Mouse (Mus musculus) CD4-positive helper T cell, adult 2 months (primary cell): ENCODE data around the gene Acot7.
"Not testable (repeated sequence)": the region's sequence is repeated elsewhere in the genome, so short reads cannot be mapped to it uniquely, and the experiment has no call there.

ENCODE experiments used
- DNase-seq: peaks from one replicate; pipeline ENCODE4 v3.0.0-alpha.2; 2012; ENCODE audit warnings: low read depth, missing footprints, low spot score

Acot7 gene

DNA sequence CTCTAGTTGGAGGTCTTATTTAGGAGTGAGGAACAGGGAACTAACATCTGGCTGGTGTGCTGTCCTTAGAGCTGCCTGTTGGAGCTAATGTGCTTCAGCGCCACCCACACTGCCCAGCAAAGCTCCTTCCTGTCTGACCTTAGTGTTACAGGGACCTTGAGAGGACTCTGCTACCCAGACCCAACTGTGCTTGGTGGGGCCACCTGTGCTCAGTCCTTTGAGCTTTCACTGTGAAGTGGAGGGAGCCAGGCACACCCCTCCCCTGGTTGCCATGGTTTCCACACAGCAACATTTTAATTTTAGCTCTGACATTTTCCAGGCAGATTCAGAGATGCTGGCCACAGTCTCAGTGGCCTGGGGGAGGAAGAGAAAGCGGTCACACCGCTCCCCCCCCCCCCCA is 25.0 kb downstream of the Acot7 start:
- DNase-seq = no peak

DNA sequence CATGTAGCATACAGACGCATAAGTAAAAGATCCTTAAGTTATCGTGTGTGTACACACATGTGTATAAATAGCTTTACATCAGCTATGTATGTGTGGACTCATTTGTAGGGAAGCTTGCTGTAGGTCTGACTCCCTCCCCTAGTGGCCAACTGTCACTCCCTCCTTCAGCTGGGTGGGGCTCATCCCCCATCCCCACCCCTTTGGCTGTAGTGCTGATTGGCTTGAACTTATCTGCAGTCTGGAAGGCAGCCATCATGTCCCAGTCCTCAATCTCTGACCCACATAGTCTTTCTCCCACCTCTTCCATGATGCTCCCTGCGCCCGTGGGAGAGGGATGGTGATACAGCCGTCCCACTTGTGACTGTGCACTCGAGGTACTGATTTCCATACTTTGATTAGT is 26.7 kb downstream of the Acot7 start:
- no peak for DNase-seq

DNA sequence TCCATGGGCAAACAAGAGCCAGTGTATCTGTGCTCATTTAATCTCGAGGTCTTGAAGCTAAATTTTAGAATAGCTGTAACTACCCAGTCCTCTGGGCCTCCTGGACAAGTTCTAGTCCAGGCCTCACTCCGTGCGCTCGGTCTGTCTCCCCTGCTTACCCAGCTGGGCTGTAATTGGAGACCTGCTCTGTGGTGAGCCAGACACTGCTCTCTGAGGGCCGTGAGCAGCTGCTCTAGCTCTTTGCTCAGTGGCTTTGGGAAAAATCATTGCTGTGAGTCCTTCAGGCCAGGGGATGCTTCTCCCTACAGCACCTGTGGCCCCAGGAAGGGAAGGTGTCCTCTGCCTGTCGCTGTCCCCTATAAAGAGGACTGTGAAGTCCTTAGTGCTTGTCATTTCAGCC is 28.3 kb downstream of the Acot7 start:
- no peak for DNase-seq

DNA sequence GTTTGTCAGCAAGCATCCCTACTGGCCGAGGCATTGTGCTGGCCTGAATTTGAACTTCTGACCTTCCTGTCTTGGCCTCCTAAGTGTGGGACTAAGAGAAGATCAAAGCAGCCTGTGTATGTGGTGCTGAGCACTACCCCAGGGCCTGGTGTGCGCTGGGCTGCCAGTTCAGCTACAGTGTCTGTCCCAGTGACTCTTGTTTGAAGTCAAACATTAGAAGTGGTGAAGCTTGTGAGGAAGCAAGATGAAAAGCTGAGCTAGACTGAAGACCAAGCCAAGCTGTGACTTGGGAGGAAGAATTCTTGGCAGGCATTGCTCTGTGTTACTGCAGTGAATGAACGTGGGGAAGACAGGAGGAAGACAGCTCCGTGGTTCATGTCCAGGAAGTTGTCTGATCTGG is 31.7 kb downstream of the Acot7 start:
- DNase-seq = no peak

DNA sequence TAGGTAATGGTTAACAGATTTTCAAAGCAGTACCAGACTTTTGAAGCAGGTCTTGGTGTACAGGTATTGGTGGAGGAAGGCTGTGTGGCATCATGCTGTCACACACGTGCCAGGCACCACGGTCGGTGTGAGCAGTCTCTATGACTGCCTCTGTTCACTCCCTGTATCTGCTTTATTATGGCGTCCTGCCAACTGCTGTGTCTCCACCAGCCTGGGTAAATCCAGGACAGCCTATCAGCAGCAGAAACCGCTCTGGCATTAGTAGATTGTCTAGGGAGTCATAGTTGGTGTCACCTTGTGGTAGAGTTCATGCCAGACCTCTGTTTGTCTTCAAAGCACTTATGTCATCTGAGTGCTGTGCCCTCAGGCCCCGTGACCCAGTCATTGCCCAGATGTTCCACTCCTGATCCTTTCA is 34.2 kb downstream of the Acot7 start:
- DNase-seq = no peak

DNA sequence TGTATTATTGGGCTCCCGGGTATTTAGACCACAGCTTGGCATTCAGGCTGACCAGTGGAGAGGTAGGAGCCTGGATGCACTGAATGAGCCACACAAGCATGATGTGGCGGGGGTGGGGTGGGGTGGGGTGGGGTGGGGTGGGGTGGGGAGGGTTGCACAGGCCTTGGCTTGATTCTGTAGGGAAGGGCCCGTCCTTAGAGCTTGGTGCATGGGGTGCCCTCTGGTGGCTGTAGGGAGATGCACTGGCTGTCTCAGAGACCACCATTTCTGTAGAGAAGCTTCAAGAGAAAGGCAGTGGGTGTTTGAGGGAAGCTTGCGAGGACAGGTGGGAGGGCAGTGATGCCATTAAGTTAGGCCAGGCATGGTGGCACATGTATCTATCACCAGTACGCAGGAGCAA is 34.6 kb downstream of the Acot7 start:
- peak; percentile 74 for DNase-seq

DNA sequence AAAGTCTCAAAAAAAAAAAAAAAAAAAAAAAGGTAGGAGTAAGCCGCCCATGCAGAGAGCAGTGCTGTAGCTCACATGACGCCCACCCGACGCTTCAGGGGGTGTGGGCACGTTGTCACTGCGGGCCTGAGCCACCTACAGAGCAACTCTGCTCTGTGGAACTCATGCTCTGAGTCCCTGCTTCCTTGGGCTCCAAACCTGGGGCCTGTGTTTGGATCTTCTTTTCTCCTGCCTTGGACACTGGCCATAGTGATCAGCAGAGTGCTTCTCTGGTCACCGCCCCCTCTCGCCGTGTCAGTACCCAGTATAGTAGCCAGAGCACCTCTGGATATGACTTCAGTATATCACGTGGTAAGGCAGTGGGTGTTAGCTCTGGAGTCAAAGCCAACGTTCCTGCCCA is 35.0 kb downstream of the Acot7 start:
- no peak for DNase-seq

DNA sequence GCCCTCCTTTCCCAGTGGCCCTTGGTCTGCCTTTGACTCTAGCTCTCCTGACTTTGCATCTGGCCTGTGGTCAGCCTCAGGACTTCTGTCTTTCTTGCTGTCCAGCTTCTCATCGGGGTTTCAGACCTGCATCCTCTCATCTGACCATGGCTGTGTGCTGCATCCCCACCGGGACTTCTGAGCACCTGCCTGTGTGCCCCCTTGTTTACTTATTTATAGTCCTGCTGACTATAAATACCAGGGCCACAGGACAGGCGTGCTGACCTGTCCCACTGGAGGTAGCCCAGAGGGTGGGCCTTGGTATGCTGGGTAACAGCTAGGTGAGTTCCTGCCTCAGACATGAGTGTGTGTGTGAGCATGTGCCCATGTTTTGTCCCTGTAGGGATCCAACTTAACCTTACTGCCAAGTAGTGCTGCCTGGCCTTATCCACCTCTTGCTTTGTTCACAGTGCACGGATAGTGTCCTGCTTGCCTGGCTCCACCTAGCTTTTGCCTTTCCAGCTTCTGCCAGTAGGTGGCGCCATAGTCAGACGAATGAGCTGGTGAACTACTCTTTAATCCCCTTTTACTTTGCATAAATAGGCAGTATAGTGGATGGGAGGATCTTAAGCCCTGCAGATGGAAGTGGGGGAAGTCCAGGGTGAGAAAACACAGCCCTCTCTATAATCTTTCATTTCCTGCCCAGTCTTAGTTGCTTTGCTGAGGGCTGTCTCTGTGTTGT is 36.0 kb downstream of the Acot7 start:
- peak; percentile 84 for DNase-seq

DNA sequence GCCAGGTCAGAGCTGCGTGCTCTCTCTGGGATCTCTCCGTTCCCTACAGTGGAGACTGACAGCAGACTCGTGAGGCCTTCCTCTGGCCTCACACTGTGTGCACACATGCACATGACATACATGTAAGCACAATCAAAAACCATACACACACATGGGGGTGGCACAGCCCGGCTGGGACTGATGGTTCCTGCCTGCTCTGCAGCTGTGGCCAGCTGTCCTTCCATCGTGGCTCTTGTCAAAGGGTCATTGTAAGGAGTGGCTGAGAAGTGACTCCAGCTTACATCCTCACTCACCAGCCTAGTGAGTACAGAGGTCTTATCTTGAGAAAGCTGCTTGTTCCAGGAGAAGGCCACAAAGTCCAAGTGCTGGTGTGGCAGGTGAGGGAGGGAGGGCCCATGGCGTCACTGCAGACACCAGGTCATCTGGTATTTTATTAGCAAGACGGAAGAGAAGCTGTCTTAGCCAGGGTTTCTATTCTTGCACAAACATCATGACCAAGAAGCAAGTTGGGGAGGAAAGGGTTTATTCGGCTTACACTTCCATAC is 37.0 kb downstream of the Acot7 start:
- no peak for DNase-seq

DNA sequence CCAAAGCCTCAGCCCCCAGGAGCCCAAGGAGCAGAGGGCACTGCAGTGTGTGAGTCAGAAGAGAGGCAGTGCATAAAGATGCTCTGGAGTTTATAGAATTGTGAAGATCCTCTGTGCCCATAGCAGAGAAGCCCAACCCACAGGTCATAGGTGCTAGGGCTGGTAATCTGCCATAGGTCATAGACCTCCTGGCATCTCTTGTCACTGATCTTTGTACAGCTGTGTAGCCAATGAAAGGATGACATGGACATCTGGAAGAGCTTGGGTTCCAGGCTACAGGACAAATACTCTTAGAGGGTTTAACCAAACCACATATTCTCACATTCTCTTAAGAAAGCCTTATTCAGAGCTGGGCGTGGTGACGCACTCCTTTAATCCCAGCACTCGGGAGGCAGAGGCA is 41.7 kb downstream of the Acot7 start:
- no peak for DNase-seq

DNA sequence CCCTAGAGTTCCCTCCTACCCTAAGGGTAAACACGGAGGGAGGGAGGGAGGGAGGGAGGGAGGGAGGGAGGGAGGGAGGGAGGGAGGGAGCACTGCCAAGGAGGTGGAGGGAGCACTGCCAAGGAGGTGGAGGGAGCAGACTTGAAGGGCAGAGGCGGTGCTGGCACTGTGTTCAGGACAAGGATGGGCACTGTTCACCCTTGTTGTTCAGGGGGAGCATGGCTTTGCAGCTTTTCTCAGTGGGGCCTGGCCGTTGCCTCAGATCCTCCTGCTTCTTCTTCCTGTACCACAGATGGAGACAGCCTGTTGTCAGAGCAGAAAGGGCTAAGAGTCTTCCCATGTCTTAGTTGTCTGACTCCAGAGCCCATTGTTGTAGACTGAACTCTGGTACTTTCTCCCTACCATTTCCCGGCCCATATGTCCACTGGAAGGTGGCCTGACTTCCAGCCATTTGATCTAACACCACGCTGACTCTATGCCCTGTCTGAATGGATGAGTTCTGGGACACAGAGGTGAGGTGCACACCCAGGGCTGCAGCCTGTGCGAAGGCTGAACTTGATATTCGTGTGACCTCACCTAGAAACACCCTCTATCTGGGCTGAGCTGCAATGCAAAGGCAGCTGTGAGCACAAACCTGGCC is 43.0 kb downstream of the Acot7 start:
- no peak for DNase-seq

DNA sequence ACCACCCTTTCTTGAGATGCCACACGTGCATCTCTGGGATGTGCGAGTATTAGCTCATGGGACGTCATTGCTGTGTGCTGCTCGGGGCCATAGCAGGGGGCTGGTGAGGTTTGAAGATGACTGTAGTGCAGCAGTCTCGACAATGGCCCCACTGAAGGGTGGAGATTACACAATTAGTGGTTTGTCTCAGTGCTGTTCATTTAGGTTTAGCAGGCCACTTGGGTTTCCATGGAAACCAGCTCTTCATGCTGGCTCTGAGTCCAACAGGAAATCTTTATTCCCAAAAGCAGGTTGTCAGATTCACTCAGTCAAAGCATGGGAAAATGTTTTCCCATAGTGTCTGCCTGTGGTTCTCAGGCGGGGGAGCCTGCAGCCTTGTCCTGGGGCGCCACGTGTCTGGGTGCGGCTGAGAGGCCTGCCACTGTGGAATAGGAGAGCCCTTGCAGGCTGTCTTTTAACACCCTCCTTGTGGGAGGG is 43.5 kb downstream of the Acot7 start:
- DNase-seq = no peak

DNA sequence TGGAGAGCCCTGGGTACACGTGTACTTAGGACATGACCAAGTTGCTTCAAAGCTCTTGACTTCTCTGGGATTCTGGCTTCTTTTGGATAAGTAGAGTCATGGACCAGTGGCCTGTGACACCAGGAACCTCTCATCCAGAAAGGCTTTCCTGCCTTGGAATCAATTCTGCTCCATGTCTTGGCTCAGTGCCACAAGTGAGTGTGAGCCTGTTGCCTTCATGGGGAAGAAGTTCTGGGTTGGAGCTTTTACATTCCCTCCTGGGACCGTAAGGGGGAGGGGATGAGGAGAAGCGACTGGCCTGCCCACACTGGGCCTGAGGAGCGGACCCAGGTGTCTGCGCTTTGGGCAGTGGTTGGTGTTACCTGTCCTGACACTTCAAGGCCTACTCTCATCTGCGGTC is 44.2 kb downstream of the Acot7 start:
- DNase-seq = no peak

DNA sequence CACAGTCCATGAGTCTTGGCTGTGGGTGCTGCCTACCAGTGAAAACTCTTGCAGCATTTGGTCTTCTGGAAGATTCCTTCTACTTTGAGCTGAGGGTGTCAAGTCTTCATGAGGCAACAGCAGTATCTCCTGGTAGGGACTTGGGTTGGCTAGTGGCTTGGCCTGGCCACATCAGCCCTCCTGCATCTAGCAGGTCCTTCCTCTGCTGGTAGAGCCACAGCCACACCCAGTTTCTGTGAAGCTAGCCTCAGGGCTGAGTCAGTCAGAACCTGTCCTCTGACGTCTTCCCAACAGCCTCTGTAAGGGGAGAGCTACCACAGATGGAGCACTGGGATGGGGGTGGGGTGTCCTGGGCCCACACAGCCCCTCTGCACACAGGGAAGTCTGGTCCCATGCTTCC is 44.6 kb downstream of the Acot7 start:
- no peak for DNase-seq

DNA sequence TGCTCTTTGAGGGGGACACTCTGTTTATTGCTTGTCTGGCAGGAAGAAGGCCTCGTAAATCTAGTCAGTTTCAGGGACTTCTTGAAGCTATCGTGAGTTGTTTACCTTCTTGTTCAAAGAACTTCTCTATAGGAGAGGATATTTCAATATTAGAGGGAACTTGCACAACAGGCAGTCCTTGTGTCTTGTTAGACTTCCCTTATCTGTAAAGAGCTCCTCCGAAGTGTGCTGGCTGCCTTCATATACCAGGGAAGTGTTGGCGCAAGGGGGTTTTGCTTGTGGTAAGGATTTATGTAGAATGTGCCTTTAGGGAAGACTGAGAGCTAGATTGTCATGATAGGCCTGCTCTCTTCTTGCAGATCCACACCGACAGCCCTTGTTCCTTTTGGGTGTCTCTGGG is 46.2 kb downstream of the Acot7 start:
- no peak for DNase-seq

DNA sequence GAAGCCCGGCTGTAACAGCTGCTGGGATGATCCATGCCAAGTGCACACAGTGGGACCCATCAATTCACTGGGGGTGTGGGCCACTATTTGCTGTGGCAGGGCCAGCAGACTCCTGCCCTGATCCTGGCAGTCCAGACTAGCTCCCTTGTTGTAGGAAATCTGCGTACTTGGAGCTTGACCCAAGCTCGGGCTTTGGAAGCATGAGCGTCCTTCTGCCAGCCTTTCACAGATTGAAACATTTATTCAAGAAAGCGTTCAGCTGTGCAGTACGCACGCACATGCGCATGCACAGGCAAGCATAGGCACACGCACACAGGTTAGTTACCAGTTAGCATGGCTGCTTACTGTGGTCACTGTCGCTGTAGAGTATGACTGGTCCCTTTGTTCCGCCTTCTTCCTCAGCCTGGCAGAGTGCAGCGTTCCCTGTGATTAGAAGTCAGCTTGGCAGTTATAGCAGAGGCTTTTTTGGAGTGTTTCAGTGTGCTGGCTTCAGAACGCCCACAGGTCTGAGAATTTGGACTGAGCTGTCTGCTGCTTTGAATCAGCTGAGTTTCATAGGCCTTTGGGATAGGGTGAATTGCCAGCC is 49.1 kb downstream of the Acot7 start:
- no peak for DNase-seq

DNA sequence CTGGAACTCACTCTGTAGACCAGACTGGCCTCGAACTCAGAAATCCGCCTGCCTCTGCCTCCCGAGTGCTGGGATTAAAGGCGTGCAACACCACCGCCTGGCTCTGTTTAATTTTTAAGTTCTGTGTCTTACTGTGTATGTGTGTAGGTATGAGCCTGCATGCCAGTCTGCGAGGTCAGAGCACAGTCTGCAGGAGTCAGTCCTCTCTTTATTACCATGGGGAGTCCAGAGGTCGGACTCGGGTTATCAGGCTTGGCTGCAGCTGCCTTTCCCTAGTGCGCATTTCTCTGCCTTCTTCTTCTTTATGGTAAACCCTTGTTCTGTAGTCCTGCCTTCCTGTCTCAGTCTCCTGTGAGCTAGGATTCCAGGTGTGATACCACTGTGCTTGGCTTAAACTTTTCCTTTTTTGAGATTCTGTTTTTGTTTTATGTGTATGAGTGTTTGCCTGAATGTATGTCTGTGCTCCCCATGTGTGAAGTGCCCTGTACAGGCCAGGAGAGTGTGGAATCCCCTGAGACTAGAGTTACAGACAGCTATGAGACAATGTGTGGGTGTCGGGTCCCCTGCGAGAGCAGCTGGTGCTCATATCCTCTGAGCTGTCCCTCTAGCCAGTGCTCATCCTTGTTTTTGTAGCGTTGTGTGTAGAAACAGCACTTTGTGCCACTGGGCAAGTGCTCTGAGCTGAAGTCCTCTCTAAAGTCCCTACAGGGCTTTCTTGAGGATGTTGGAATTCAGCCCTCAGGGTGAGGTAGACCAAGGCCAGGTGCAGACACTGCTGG is 50.0 kb downstream of the Acot7 start:
- DNase-seq = no peak

DNA sequence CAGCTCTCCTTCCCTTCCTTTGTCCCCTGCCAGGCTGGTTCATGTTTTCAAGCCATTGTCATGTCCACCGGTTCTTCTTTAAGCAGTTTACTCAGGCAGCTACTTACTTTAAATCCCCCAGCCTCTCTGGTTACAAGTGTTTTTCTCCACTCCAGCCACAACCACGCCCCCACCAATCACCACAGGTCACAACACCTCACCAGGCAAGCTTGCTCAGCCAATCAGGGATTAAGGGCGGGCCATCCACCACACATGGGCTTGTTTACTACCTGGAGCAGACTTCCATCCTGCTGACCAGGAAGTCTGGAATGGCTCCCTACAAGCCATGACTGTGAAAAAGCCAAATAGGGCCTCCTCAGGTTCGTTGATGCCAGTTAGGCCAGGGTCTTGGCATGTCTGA is 52.4 kb downstream of the Acot7 start:
- DNase-seq = not testable (repeated sequence)

DNA sequence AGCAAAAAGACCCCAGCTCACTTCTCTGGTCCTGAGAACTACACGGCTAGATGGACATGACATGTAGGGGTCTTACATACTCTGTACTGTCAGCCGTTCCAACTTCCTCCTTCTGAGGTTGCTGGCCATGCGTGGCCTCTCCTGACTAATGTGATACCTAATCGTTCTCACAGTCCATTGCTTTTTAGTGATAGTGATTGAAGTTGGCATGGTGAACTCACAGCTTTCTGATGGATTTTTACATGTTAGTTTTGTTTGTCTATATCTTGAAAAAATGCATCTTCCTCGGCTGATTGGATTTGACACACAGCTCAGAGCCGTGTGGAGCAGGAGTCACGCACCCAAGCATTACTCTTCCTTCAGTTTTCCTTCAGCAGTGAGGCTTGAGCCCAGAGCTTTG is 53.4 kb downstream of the Acot7 start:
- no peak for DNase-seq

DNA sequence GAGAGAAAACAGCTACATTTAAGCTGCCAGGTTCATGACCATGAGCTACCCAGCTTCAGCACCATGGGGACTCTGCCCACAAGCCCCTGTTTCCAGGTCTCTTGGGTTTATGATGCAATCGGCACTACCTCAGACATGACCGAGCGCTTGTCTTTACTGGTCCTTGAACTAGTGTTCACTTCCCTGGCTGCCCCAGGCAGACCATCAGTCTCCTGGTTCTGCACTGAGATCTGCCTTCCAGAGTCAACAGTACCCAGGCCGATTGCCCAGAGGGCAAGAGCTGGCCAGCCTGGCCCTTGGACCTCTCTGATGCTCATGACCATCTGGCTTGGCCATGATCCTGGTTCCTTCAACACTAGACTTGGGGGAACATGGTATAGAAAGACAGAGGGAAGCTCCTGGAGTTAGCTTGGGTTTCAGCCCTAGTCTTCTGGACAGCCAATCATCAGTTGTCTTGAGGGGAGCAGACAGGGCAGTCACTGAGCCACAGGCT is 54.5 kb downstream of the Acot7 start:
- DNase-seq = no peak

DNA sequence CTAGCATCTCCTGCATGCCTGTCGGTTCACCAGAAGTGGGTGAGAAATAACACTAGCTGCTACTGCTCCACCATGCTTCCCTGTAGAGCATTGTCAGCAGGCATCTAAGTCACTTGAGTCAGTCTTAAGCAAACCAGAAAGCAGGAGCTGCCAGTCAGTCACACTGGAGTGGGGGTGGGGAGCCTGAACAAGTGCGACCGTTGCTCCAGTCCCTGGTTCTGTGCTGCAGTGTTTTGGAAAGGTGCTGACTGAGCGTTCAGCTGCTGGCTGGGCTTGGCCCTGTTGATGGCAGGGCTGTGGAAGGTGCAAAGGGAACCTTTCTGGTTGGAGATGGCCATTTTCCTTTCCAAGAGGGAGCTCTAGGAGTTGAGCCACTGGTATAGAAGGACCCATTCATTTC is 62.0 kb downstream of the Acot7 start:
- no peak for DNase-seq
